Mouse (Mus musculus) midbrain, embryonic 12.5 days (tissue): ENCODE results near the gene Yipf2. TPM values are rescaled to one million over a fixed set of nuclear protein-coding genes. Genes with fewer than 3 reads are reported as not detected.

Experiments used
- ATAC-seq: fragments of 200-750 bp; cut with Nextera tagmentation; 2 replicates; pipeline ENCODE4 v1.8.0; 2017; ENCODE audit warnings: low read depth, moderate TSS enrichment, moderate library complexity; ENCODE audit not compliant: low FRiP score
- H3K27ac ChIP-seq: fragments of 300-500 bp; sonication (generic); replicated peaks from 2 replicates; pipeline ENCODE4 v1.5.1; 2016; ENCODE audit warnings: mild to moderate bottlenecking
- H3K27me3 ChIP-seq: fragments of 300-500 bp; sonication (generic); 2 replicates; pipeline ENCODE4 v1.6.1; 2016; ENCODE audit warnings: mild to moderate bottlenecking
- H3K36me3 ChIP-seq: fragments of 300-500 bp; sonication (generic); 2 replicates; pipeline ENCODE4 v1.6.1; 2016
- H3K4me1 ChIP-seq: fragments of 300-500 bp; sonication (generic); 2 replicates; pipeline ENCODE4 v1.6.1; 2016
- H3K4me2 ChIP-seq: fragments of 300-500 bp; sonication (generic); replicated peaks from 2 replicates; pipeline ENCODE4 v1.6.1; 2016; ENCODE audit warnings: mild to moderate bottlenecking, moderate library complexity
- H3K4me3 ChIP-seq: fragments of 300-500 bp; sonication (generic); 2 replicates; pipeline ENCODE4 v1.5.1; 2016; ENCODE audit warnings: mild to moderate bottlenecking
- H3K9ac ChIP-seq: fragments of 300-500 bp; sonication (generic); replicated peaks from 2 replicates; pipeline ENCODE4 v1.6.1; 2016; ENCODE audit warnings: mild to moderate bottlenecking, moderate library complexity
- H3K9me3 ChIP-seq: fragments of 300-500 bp; sonication (generic); 2 replicates; pipeline ENCODE4 v1.6.1; 2016; ENCODE audit warnings: mild to moderate bottlenecking
- WGBS: fragments of 180-500 bp; shearing (Covaris S2); methylation state at CpG from one replicate; pipeline ENCODE4 v1.1.7; 2016; 5-methylcytosine and 5-hydroxymethylcytosine counted together
- polyA plus RNA-seq: library from polyadenylated mRNA; unstranded; fragments of >200 nt; fragmentation: Nextera tagmentation; extraction: Ambion mirVana; gene quantifications from 2 replicates; pipeline ENCODE4 v1.2.1, GENCODE M21; 2016

The Yipf2 gene
- polyA plus RNA-seq = 20.8 and 21.2 TPM in 2 replicates

DNA sequence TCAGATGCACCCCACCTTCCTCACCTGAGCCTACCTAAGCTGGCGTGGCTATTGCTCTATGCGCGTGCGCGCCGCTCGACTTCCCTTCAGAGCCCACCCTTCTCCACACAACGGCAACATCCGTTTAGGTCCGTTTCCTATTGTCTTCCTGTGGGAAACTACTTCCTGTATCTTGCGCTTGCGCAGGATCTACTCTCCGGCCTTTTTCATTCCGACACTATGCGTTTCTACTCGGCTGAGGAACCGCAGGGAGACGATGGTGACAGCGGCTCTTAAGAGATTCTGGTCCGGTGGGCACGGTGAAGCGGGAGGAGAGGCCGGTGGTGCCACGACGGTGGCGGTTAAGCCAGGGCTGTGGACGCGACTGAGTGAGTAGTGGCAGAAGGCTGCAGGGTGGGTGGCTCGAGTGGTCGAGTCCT lies at the start of gene Yipf2, which contains the start of gene Timm29:
TSS of gene Yipf2 (minus strand) at position 126 of the 419 bp plus-strand sequence.
TSS of gene Timm29 (plus strand) at position 20 of the 419 bp plus-strand sequence.
- Histone ChIP-seq H3K4me1 (peaks cover 31% of the 10 kb centered on the region), H3K27ac (peak within 1 kb of the TSS; percentile 83), H3K4me2 (peak within 1 kb of the TSS; percentile 98), H3K9ac (peak within 1 kb of the TSS; percentile 92), H3K36me3 (peaks cover 36% of the 10 kb centered on the region), H3K27me3 (no peaks in the 10 kb centered on the region), H3K9me3 (no peaks in the 10 kb centered on the region), H3K4me3 (peak within 1 kb of the TSS; percentile 99)
- WGBS = under 1% methylated on average over 30 of the region's 30 CpGs
- ATAC-seq = peak; percentile 90

DNA sequence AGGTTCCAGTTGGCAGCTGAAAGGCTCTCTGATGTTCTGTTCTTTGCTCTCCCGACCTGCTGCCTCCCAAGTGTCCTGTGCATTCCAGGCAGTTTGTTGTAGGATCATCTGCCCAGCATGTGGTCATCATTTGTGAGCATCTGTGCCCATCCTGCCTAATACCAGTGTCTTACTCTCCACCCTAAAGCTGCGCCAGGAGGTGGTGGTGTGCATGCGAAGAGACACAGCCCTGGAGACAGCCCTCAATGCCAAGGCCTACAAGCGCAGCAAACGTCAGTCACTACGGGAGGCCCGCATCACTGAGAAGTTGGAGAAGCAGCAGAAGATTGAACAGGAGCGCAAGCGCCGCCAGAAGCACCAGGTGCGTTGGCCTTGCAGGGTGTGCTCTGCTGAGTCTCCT lies 46.4 kb upstream of the Yipf2 start:
- Histone ChIP-seq H3K9me3 (no peaks in the 10 kb centered on the region), H3K4me2 (no peak overlapping the region), H3K4me1 (no peaks in the 10 kb centered on the region), H3K9ac (no peak overlapping the region), H3K27ac (no peak overlapping the region), H3K36me3 (peaks cover 100% of the 10 kb centered on the region), H3K27me3 (no peaks in the 10 kb centered on the region), H3K4me3 (no peak overlapping the region)
- WGBS = 95% methylated on average over 11 of the region's 11 CpGs
- no peak for ATAC-seq

DNA sequence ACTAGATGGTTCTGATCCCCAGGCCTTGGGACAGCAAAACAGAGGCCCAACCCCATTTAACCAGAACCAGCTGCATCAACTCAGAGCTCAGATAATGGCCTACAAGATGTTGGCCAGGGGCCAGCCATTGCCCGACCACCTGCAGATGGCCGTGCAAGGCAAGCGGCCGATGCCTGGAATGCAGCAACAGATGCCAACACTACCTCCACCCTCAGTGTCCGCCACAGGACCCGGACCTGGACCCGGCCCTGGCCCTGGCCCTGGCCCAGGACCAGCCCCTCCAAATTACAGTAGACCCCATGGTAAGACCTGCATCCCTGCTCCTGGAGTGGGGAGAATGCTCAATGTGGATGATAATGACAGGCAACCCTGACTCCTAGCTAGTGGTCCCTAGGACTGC lies 43.0 kb upstream of the Yipf2 start:
- Histone ChIP-seq H3K4me1 (no peaks in the 10 kb centered on the region), H3K9ac (no peak overlapping the region), H3K4me2 (no peak overlapping the region), H3K27me3 (no peaks in the 10 kb centered on the region), H3K4me3 (no peak overlapping the region), H3K36me3 (peaks cover 81% of the 10 kb centered on the region), H3K27ac (no peak overlapping the region), H3K9me3 (no peaks in the 10 kb centered on the region)
- ATAC-seq = no peak
- WGBS = 88% methylated on average over 7 of the region's 7 CpGs

DNA sequence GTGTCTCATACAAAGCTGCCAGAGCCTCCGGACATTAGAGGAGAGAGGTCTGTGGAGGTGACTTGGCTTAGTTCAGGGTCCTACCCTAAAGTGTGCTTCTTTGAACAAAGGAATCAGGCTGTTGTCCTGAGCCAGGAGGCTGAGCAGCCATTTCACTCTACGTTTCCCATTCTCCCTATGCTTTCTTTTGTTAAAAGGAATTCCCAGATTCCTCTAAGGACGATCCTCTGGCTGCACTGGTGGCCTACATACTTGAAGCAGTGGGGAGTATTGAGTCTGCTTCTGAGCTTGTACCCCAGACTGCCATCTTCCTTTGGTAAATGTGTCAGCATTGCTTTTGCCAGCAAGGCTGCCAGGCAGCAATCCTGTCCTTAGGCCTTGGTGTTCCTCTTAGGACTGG lies 40.5 kb upstream of the Yipf2 start:
- 67% methylated on average over 3 of the region's 3 CpGs for WGBS
- peaks cover 56% of the 10 kb centered on the region for H3K36me3 ChIP-seq
- no peak for ATAC-seq
- H3K27me3 ChIP-seq = no peaks in the 10 kb centered on the region
- H3K9ac ChIP-seq = no peak overlapping the region
- no peak overlapping the region for H3K4me2 ChIP-seq
- no peak overlapping the region for H3K27ac ChIP-seq
- H3K4me1 ChIP-seq = no peaks in the 10 kb centered on the region
- no peak overlapping the region for H3K4me3 ChIP-seq
- H3K9me3 ChIP-seq = no peaks in the 10 kb centered on the region

DNA sequence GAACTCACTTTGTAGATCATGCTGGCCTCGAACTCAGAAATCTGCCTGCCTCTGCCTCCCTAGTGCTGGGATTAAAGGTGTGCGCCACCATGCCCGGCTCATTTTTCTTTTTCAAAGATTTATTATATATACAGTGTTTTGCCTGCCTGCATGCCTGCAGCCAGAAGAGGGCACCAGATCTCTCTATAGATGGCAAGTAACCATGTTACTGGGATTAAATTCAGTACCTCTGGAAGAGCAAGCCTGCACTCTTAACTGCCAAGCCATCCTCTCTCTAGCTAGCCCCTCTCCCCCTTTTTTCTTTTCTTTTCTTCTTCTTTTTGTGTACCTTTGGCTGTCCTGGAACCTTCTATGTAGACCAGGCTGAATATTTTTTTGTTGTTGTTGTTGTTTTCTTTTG lies 38.0 kb upstream of the Yipf2 start:
- no peak overlapping the region for H3K4me2 ChIP-seq
- H3K27ac ChIP-seq = no peak overlapping the region
- no peak overlapping the region for H3K9ac ChIP-seq
- no peaks in the 10 kb centered on the region for H3K9me3 ChIP-seq
- peaks cover 31% of the 10 kb centered on the region for H3K36me3 ChIP-seq
- ATAC-seq = no peak
- H3K27me3 ChIP-seq = no peaks in the 10 kb centered on the region
- no peak overlapping the region for H3K4me3 ChIP-seq
- WGBS = 86% methylated on average over 3 of the region's 3 CpGs
- no peaks in the 10 kb centered on the region; the same call in 1 of the 2 replicates for H3K4me1 ChIP-seq

DNA sequence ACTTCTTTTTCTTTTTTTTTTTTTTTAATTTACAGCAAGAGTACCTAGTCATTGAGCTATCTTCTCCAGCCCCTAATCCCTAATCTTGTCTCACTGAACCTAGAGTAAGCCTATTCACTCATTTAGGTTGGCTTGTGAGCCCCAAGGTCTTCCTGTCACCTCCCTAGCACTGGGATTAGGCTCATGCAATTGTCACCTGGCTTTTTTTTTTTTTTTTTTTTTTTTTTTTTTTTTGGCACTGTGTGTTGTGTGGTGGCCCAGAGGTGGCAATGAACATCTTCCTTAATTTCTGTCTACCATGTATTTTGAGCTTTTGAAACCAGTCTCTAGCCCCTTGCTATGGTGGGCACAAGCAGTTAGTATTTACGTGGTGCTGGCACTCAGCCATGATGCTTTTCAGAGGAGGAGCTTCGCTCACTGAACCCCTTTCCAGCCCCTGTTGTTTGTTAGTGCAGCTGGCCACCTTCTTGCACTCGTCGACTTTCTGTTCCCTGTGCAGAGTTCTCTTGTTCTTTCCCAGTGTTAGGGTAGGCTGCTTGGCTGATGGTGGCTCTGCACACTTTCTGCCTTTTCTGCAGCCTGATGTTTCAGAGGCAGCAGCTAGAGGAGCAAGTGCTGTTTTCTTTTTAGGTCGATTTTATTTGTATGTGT lies 34.6 kb upstream of the Yipf2 start:
- no peak overlapping the region for H3K4me2 ChIP-seq
- no peaks in the 10 kb centered on the region for H3K36me3 ChIP-seq
- H3K27ac ChIP-seq = no peak overlapping the region
- no peak overlapping the region for H3K9ac ChIP-seq
- no peak overlapping the region for H3K4me3 ChIP-seq
- H3K4me1 ChIP-seq = peaks cover 11% of the 10 kb centered on the region
- H3K9me3 ChIP-seq = no peaks in the 10 kb centered on the region
- H3K27me3 ChIP-seq = no peaks in the 10 kb centered on the region
- WGBS = 90% methylated on average over 5 of the region's 5 CpGs
- ATAC-seq = no peak

DNA sequence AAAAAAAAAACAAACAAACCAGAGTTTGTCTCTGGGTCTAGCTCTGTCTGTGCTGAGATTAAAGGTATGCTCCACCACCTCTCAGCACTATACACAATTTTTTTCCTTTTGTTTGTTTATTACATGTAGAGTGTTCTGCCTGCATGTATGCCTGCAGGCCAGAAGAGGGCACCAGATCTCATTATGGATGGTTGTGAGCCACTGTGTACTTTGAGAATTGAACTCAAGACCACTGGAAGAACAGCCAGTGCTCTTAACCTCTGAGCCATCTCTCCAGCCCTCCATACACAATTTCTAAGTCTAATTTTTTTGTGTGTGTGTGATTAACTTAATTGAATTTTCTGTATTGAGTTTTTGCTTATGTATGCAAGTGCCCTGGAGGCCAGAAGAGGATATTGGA lies 33.9 kb upstream of the Yipf2 start:
- Histone ChIP-seq H3K27ac (no peak overlapping the region), H3K9me3 (no peaks in the 10 kb centered on the region), H3K36me3 (no peaks in the 10 kb centered on the region), H3K4me3 (no peak overlapping the region), H3K4me1 (peaks cover 11% of the 10 kb centered on the region), H3K9ac (no peak overlapping the region), H3K4me2 (no peak overlapping the region), H3K27me3 (no peaks in the 10 kb centered on the region)
- ATAC-seq = no peak

DNA sequence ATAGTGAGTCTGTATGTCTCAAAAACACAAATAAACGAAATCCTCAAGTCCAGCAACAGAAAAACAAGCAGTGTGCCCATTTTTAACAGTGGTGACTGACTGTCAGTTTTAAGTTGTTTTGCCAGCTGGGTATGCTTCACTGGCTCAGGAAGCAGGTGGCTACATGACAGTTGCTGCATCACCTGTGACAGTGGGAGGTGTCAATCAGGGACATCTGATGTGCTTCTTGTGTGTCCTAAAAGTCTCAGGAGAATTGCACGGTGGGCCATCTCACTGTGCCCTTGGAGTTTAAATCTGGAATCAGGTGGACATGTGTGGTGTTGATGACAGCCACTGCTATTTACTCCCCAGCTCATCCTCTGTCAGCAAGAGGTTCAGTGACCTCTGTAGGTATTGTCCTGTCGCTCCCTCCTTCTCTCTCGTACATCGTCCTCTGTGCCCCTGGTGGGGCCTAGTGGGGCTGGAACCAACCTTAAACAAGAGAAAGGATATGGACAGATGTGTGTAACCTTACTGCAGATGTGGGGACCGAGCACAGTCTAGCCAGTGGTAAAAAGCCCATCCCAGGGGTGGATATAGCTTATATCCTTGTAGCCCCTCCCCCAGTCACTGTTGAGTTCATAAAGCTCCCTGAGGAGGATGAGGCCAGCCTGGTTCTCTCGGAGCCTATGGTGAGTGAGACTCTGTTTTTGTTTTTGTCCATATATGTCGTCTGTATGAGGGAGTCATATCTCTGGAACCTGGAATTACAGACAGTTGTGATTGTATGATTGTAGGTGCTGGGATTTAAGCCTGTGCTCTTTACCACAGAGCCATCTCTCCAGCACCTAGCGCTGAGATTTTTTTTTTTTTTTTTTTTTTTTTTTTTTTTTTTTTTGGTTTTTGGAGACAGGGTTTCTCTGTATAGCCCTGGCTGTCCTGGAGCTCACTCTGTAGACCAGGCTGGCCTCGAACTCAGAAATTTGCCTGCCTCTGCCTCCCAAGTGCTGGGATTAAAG lies 33.0 kb upstream of the Yipf2 start:
- no peak for ATAC-seq
- no peak overlapping the region for H3K4me3 ChIP-seq
- WGBS = 90% methylated on average over 10 of the region's 10 CpGs
- H3K36me3 ChIP-seq = no peaks in the 10 kb centered on the region
- H3K27ac ChIP-seq = no peak overlapping the region
- no peaks in the 10 kb centered on the region for H3K27me3 ChIP-seq
- peaks cover 11% of the 10 kb centered on the region for H3K4me1 ChIP-seq
- H3K9ac ChIP-seq = no peak overlapping the region
- H3K4me2 ChIP-seq = no peak overlapping the region
- H3K9me3 ChIP-seq = no peaks in the 10 kb centered on the region

DNA sequence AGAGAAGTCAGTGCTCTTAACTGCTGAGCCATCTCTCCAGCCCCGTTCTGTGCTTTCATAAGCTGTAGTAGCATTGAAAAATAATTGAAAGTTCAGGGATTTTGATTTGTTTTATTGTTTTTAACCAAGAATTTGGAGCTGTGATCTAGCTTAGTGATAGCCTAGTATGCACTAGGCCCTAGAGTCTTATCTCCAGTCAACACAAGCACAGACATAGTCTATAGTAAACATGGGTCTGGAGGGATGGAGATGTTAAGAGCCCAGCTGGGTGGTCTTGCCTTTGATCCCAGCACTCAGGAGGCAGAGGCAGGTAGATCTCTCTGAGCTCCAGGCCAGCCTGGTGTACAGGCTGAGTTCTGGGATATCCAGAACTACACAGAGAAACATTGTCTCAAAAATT lies 30.0 kb upstream of the Yipf2 start:
- Histone ChIP-seq H3K27me3 (no peaks in the 10 kb centered on the region), H3K36me3 (peaks cover 5% of the 10 kb centered on the region; the same call in 1 of the 2 replicates), H3K27ac (no peak overlapping the region), H3K9me3 (no peaks in the 10 kb centered on the region), H3K4me2 (no peak overlapping the region), H3K4me1 (peaks cover 24% of the 10 kb centered on the region), H3K9ac (no peak overlapping the region), H3K4me3 (no peak overlapping the region)
- ATAC-seq = no peak
- WGBS = 97% methylated on average over 1 of the region's 1 CpGs

DNA sequence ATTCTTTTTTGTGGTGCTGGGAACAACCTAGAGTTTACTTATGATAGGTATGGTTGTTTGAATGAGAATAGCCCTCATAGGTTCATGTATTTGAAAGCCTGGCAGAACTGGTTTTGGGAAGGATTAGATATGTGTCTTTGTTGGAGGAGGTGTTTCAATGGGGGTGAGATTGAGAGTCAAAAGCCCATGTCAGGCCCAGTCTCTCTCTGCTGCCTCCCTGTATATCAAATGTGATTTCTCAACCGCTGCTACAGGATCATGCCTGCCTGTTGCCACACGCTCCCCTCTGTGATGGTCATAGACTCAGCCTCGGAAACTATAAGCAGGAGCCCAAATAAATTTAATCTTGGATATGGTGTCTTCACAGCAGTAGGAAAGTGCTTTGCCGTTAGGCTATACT lies 27.6 kb upstream of the Yipf2 start:
- no peak overlapping the region for H3K4me3 ChIP-seq
- H3K27ac ChIP-seq = no peak overlapping the region
- H3K9me3 ChIP-seq = no peaks in the 10 kb centered on the region
- no peak overlapping the region for H3K4me2 ChIP-seq
- no peak overlapping the region for H3K9ac ChIP-seq
- peaks cover 29% of the 10 kb centered on the region for H3K4me1 ChIP-seq
- H3K27me3 ChIP-seq = no peaks in the 10 kb centered on the region
- peaks cover 5% of the 10 kb centered on the region; the same call in 1 of the 2 replicates for H3K36me3 ChIP-seq
- 87% methylated on average over 4 of the region's 4 CpGs for WGBS
- no peak for ATAC-seq

DNA sequence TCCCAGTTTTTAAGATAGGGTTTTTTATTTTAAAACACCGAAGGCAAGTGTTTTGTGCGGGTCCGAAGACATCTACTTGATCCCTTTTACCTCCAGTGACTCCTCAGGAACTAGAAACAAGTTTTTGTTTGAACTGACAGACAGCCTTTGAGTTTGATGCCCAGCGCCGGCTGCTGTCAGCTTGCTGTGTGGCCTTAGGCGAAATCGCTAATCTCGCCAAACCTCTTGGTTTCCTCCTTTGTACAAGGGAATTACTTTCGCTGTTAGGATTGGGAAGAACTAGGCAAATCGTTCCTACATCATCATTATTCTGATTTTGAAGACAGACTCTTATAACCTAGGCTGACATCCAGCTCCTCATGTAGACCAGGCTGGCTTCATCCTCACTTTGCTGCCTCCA lies 24.4 kb upstream of the Yipf2 start:
- peak overlapping the region; percentile 83 for H3K9ac ChIP-seq
- H3K4me1 ChIP-seq = peaks cover 26% of the 10 kb centered on the region
- no peak for ATAC-seq
- no peaks in the 10 kb centered on the region for H3K9me3 ChIP-seq
- peaks cover 5% of the 10 kb centered on the region; the same call in 1 of the 2 replicates for H3K36me3 ChIP-seq
- WGBS = 4% methylated on average over 10 of the region's 10 CpGs
- H3K27ac ChIP-seq = peak overlapping the region; percentile 97
- no peaks in the 10 kb centered on the region for H3K27me3 ChIP-seq
- H3K4me2 ChIP-seq = peak overlapping the region; percentile 59
- peak overlapping the region; percentile 62 for H3K4me3 ChIP-seq

DNA sequence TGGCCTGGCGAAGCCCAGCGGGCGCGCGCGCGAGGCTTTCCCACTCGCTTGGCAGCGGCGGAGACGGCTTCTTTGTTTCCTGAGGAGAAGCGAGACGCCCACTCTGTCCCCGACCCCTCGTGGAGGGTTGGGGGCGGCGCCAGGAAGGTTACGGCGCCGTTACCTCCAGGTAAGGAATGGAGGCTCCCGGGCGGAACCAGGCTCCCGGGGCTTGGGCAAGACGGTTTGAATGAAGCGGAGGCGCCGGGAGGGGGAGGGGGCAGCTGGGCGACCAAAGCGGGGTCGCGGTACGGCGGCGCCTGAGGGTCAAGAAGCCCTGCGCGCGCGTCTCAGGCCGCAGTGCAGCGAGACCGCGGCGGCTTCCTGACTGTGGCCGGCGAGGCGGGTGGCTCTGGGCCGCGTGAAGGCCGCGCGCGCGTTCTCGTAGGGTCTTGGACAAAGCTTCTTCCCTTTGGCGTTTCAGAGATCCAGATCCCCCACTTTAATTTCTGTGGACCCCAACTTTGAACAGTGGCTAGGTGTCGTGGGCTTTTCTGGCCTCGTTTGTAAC lies 23.7 kb upstream of the Yipf2 start:
- peak overlapping the region; percentile 97 for H3K27ac ChIP-seq
- H3K4me2 ChIP-seq = peak overlapping the region; percentile 59
- no peaks in the 10 kb centered on the region for H3K27me3 ChIP-seq
- H3K9me3 ChIP-seq = no peaks in the 10 kb centered on the region
- H3K9ac ChIP-seq = peak overlapping the region; percentile 83
- peaks cover 26% of the 10 kb centered on the region for H3K4me1 ChIP-seq
- peak; percentile 88 for ATAC-seq
- H3K4me3 ChIP-seq = peak overlapping the region; percentile 62
- H3K36me3 ChIP-seq = peaks cover 5% of the 10 kb centered on the region; the same call in 1 of the 2 replicates
- WGBS = under 1% methylated on average over 56 of the region's 57 CpGs
